Mouse (Mus musculus): ENCODE measurements around the gene Kcnmb3. TPM values are rescaled to one million over a fixed set of nuclear protein-coding genes. Genes with fewer than 3 reads are reported as not detected.
"Not testable (repeated sequence)": the region's sequence is repeated elsewhere in the genome, so short reads cannot be mapped to it uniquely, and the experiment has no call there.

Kcnmb3 gene
- total RNA-seq, 2 experiments from 2014 or later, result 0.17 to 0.39 TPM

- no peak for DNase-seq (ENCODE audit: low spot score in 2 of 2)
- intact Hi-C loops (cut with DNase I), result no loop called here
These were observed 54.2 kb downstream of the Kcnmb3 start for GRCm38 (mm10) chr3:32437820-32438219.

DNA sequence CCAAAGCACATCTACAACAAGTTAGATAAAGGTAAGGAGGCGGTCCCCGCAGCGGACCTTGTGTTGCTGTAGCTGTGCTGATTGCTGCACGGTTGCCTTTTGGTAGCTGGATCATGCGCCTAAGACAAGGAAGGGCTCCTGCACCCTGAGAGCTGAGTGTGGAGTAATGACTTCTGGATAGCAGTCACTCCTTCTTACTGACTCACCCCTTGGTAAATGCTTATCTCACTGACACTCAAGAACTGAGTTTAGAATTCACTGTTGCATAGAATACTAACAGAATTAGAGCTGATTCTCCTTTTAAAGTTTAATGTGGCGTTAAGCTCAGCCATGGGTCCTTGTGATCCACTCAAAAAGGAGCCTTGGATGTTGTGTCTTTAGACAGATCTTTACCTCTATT lies 54.7 kb downstream of the Kcnmb3 start:
- DNase-seq (ENCODE audit: low spot score in 2 of 2), result no peak
- intact Hi-C loops (cut with DNase I), result no loop called here

- intact Hi-C loops (cut with DNase I), result no loop called here
- no peak for DNase-seq (ENCODE audit: low spot score in 2 of 2)
These were observed 55.9 kb downstream of the Kcnmb3 start for GRCm38 (mm10) chr3:32436101-32436500.

DNA sequence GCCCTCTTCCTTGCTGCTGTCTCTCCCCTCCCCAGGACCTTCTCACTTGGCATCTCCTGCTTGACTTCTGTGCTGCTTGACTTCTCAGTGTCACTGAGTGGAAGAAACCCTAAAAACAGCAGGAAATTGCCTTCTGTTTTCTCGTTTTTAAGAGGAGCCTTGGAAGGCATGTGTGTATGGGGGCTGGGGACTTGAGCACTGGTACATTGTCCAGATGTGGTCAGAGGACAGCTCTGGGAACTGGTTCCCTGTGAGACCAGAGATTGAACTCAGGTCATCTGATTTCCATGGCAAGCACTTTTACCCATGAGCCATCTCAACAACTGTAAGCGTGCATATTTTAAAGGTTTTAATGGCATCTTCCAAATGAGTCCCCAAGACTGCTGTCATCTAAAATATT lies 58.0 kb downstream of the Kcnmb3 start:
- intact Hi-C loops (cut with DNase I), result no loop called here
- no peak for DNase-seq (ENCODE audit: low spot score in 2 of 2)

- no peak for DNase-seq (ENCODE audit: low spot score in 2 of 2)
- intact Hi-C loops (cut with DNase I), result no loop called here
These were observed 61.6 kb downstream of the Kcnmb3 start for GRCm38 (mm10) chr3:32430394-32430793.

- not testable (repeated sequence) for DNase-seq (ENCODE audit: low spot score in 2 of 2)
These were observed 62.7 kb downstream of the Kcnmb3 start for GRCm38 (mm10) chr3:32429351-32429750.

GRCm38 (mm10) chr3:32428921-32429320 lies 63.1 kb downstream of the Kcnmb3 start:
- intact Hi-C loops (cut with DNase I), result no loop called here
- no peak for DNase-seq (ENCODE audit: low spot score in 2 of 2)

More at GRCm38 (mm10) chr3:32429351-32429750, 62.7 kb downstream of the Kcnmb3 start:
- intact Hi-C loops (cut with DNase I), result not testable (repeated sequence)

GRCm38 (mm10) chr3:32428361-32428760 lies 63.7 kb downstream of the Kcnmb3 start:
- DNase-seq (ENCODE audit: low spot score in 2 of 2), result no peak
- intact Hi-C loops (cut with DNase I), result no loop called here

DNA sequence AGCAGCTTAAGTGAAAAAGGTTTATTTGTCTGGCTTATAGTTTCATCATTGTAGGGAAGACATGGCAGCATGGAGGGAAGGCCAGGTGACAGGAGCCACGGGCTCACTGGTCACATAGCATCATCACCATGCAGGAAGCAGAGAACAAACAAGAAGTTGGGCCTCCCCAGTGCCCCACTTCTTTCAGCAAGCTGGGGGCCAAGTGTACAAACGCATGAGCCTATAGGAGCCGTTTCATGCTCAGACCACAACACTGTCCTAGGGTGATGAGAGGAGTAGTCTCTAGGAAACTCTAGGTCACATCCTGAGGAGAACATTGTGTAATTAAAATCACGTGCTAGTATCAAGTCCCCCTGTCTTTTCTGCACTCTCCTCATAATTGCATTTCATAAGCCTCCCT lies 64.3 kb downstream of the Kcnmb3 start:
- DNase-seq (ENCODE audit: low spot score in 2 of 2), result no peak
- intact Hi-C loops (cut with DNase I), result no loop called here

Other genes with a start within 250 kb of the Kcnmb3 start
- 10 to 100 TPM; 84.1 to 91.3 TPM for gene Zmat3, start 126.2 kb downstream of the Kcnmb3 start, total RNA-seq (2021)
- gene Pik3ca, start 94.6 kb downstream of the Kcnmb3 start, total RNA-seq (2021), result 10 to 100 TPM; 60.9 to 61.6 TPM
- gene Zfp639, start 18.0 kb upstream of the Kcnmb3 start, total RNA-seq (2021), result 10 to 100 TPM; 33.1 to 39.1 TPM
- gene Mfn1, start 37.2 kb upstream of the Kcnmb3 start, total RNA-seq (2021), result 100 to 1,000 TPM in 1 of 2 experiments, 10 to 100 TPM in 1; 96.7 to 124 TPM
- 10 to 100 TPM; 43.7 to 44.9 TPM for gene Gnb4, start 124.4 kb upstream of the Kcnmb3 start, total RNA-seq (2021)
- gene Actl6a, start 214.1 kb upstream of the Kcnmb3 start, total RNA-seq (2021), result 10 to 100 TPM; 16.6 to 18.0 TPM
- 100 to 1,000 TPM; 201 to 202 TPM for gene Ndufb5, start 244.8 kb upstream of the Kcnmb3 start, total RNA-seq (2021)
- gene Mrpl47, start 245.4 kb upstream of the Kcnmb3 start, total RNA-seq (2021), result 10 to 100 TPM; 21.4 to 23.4 TPM